Mouse (Mus musculus) cortical plate, adult 2 months (tissue): ENCODE measurements at regions not wholly inside any gene's neighbourhood (a gene's known extent, or its start where the extent isn't known, plus 50 kb on each side); places are given as distances from the start of the nearest gene placed in this dataset.

Experiments
- CTCF ChIP-seq: fragments of 200-500 bp; IDR thresholded peaks from 2 replicates; pipeline ENCODE4 v1.5.1; 2011; ENCODE audit warnings: mild to moderate bottlenecking, control low read depth, low read length; ENCODE audit not compliant: insufficient read depth; ENCODE audit errors: extremely low read depth
- POLR2A ChIP-seq: fragments of 200-500 bp; IDR thresholded peaks from 2 replicates; pipeline ENCODE4 v1.6.1; 2011; ENCODE audit warnings: mild to moderate bottlenecking, low read length, control low read depth; ENCODE audit not compliant: insufficient read depth; ENCODE audit errors: extremely low read depth

DNA sequence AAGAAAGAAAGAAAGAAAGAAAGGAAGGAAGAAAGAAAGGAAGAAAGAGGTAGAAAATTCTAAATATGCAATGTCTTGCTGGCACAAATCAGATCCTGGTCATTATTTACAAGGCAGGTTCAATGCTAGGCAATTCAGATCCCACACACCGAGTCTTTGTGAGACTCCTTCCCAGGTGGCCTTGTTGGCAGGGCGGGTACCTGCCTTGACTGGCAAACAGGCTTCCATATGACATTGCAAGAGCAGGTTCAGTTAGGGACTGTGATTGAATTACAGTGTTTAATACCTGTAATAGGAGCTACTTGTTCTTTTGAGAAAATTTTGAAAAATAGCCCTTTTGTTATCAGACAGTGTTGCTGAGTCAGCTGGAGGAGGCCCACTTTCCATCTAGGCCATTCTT is 436.0 kb upstream of the Mctp2 start:
- TF ChIP-seq CTCF (no peak), POLR2A (no peak)
